Mouse (Mus musculus): ENCODE results near the gene Nol9.

- TF ChIP-seq POLR2A (IDR thresholded peaks at IDR 0.05; ENCODE audit: low read depth, low read length), result no peak
- TF ChIP-seq CTCF (IDR thresholded peaks at IDR 0.05; ENCODE audit: extremely low read depth, insufficient read depth, insufficient read length, insufficient replicate concordance), result no peak
These were observed 3.0 kb downstream of the Nol9 start for GRCm38 (mm10) chr4:152041924-152042641.
